Mouse (Mus musculus) neural tube, embryonic 11.5 days (tissue): ENCODE data around the gene Tlk1. TPM values are rescaled to one million over a fixed set of nuclear protein-coding genes. Genes with fewer than 3 reads are reported as not detected.
A peak's percentile ranks its signal among the peaks of the same experiment; 100 is the strongest.

ENCODE experiments used
- ATAC-seq: fragments of 200-750 bp; cut with Nextera tagmentation; 2 replicates; pipeline ENCODE4 v1.8.0; 2017; ENCODE audit warnings: moderate number of reproducible peaks, mild to moderate bottlenecking, moderate TSS enrichment, moderate library complexity; ENCODE audit not compliant: insufficient read depth, low FRiP score, low TSS enrichment
- DNase-seq: peaks from one replicate; pipeline ENCODE4 v3.0.0-alpha.2; 2015; ENCODE audit warnings: low spot score
- H3K27ac ChIP-seq: fragments of 300-500 bp; sonication (generic); 2 replicates; pipeline ENCODE4 v1.5.1; 2014; ENCODE audit warnings: low read depth, mild to moderate bottlenecking, low read length
- H3K27me3 ChIP-seq: fragments of 300-500 bp; sonication (generic); 2 replicates; pipeline ENCODE4 v1.6.1; 2014; ENCODE audit warnings: mild to moderate bottlenecking, low read length, mixed read lengths; ENCODE audit not compliant: control insufficient read depth, insufficient read depth
- H3K36me3 ChIP-seq: fragments of 300-500 bp; sonication (generic); 2 replicates; pipeline ENCODE4 v1.6.1; 2014; ENCODE audit warnings: mild to moderate bottlenecking, low read length, moderate library complexity, mixed read lengths; ENCODE audit not compliant: control insufficient read depth, insufficient read depth
- H3K4me1 ChIP-seq: fragments of 300-500 bp; sonication (generic); 2 replicates; pipeline ENCODE4 v1.6.1; 2014; ENCODE audit warnings: low read length, mixed read lengths; ENCODE audit not compliant: control insufficient read depth, insufficient read depth
- H3K4me2 ChIP-seq: fragments of 300-500 bp; sonication (generic); 2 replicates; pipeline ENCODE4 v1.6.1; 2014; ENCODE audit warnings: low read depth, mild to moderate bottlenecking, moderate library complexity
- H3K4me3 ChIP-seq: fragments of 300-500 bp; sonication (generic); 2 replicates; pipeline ENCODE4 v1.5.1; 2014; ENCODE audit warnings: low read depth, low read length
- H3K9ac ChIP-seq: fragments of 300-500 bp; sonication (generic); 2 replicates; pipeline ENCODE4 v1.6.1; 2014; ENCODE audit warnings: mild to moderate bottlenecking, low read length
- H3K9me3 ChIP-seq: fragments of 300-500 bp; sonication (generic); 2 replicates; pipeline ENCODE4 v1.6.1; 2016; ENCODE audit warnings: low read length; ENCODE audit not compliant: control insufficient read depth
- WGBS: fragments of 180-500 bp; shearing (Covaris S2); extraction: QIAGEN DNeasy Blood & Tissue Kit; methylation state at CpG from one replicate; pipeline ENCODE4 v1.1.7; 2014; 5-methylcytosine and 5-hydroxymethylcytosine counted together
- polyA plus RNA-seq: library from polyadenylated mRNA; unstranded; fragments of >200 nt; fragmentation: Nextera tagmentation; extraction: Ambion mirVana; gene quantifications from 2 replicates; pipeline ENCODE4 v1.2.1, GENCODE M21; 2014

The Tlk1 gene
- polyA plus RNA-seq, 1 experiment from 2014 or later = 39.0 TPM

GRCm38 (mm10) chr2:70838536-70839216 lies 13.1 kb upstream of the Tlk1 start:
- Histone ChIP-seq H3K27ac (0 out of 2 replicates have a peak overlapping the region, but pooled peaks have one; percentile 23), H3K27me3 (no peaks in the 10 kb centered on the region), H3K4me3 (no peak overlapping the region), H3K4me2 (peak overlapping the region; percentile 15; the same call in 1 of the 2 replicates), H3K9me3 (no peaks in the 10 kb centered on the region), H3K9ac (no peak overlapping the region), H3K4me1 (no peaks in the 10 kb centered on the region), H3K36me3 (no peaks in the 10 kb centered on the region)
- WGBS = 26% methylated on average over 12 of the region's 12 CpGs
- ATAC-seq = no peak
- peak; percentile 52 for DNase-seq

GRCm38 (mm10) chr2:70836306-70836651 lies 10.8 kb upstream of the Tlk1 start:
- Histone ChIP-seq H3K4me1 (no peaks in the 10 kb centered on the region), H3K4me3 (no peak overlapping the region), H3K27ac (no peak overlapping the region), H3K9me3 (no peaks in the 10 kb centered on the region), H3K4me2 (no peak overlapping the region), H3K9ac (no peak overlapping the region), H3K27me3 (no peaks in the 10 kb centered on the region), H3K36me3 (no peaks in the 10 kb centered on the region)
- WGBS = 74% methylated on average over 4 of the region's 4 CpGs
- no peak for DNase-seq
- no peak for ATAC-seq

GRCm38 (mm10) chr2:70835641-70836305 lies 10.2 kb upstream of the Tlk1 start:
- H3K4me3 ChIP-seq = no peak overlapping the region
- H3K9me3 ChIP-seq = no peaks in the 10 kb centered on the region
- no peak overlapping the region for H3K4me2 ChIP-seq
- no peak overlapping the region for H3K27ac ChIP-seq
- DNase-seq = no peak
- no peak overlapping the region for H3K9ac ChIP-seq
- no peaks in the 10 kb centered on the region for H3K36me3 ChIP-seq
- 82% methylated on average over 9 of the region's 9 CpGs for WGBS
- H3K4me1 ChIP-seq = no peaks in the 10 kb centered on the region
- no peaks in the 10 kb centered on the region for H3K27me3 ChIP-seq
- ATAC-seq = no peak

GRCm38 (mm10) chr2:70835209-70835608 lies 9.7 kb upstream of the Tlk1 start:
- no peak overlapping the region for H3K27ac ChIP-seq
- DNase-seq = no peak
- 87% methylated on average over 2 of the region's 2 CpGs for WGBS

GRCm38 (mm10) chr2:70833261-70833660 lies 7.7 kb upstream of the Tlk1 start:
- Histone ChIP-seq H3K4me1 (no peaks in the 10 kb centered on the region), H3K9ac (no peak overlapping the region), H3K4me2 (no peak overlapping the region), H3K36me3 (no peaks in the 10 kb centered on the region), H3K9me3 (no peaks in the 10 kb centered on the region), H3K27me3 (no peaks in the 10 kb centered on the region), H3K27ac (no peak overlapping the region), H3K4me3 (no peak overlapping the region)
- no peak for DNase-seq
- 54% methylated on average over 1 of the region's 1 CpGs for WGBS
- ATAC-seq = no peak

More at GRCm38 (mm10) chr2:70835209-70835608, 9.7 kb upstream of the Tlk1 start:
- no peak overlapping the region for H3K4me2 ChIP-seq
- no peaks in the 10 kb centered on the region for H3K36me3 ChIP-seq
- no peaks in the 10 kb centered on the region for H3K4me1 ChIP-seq
- no peak overlapping the region for H3K9ac ChIP-seq
- no peaks in the 10 kb centered on the region for H3K9me3 ChIP-seq
- ATAC-seq = no peak
- no peak overlapping the region for H3K4me3 ChIP-seq
- no peaks in the 10 kb centered on the region for H3K27me3 ChIP-seq

- Histone ChIP-seq H3K4me3 (no peak overlapping the region), H3K4me1 (no peaks in the 10 kb centered on the region), H3K4me2 (no peak overlapping the region), H3K36me3 (no peaks in the 10 kb centered on the region), H3K9me3 (no peaks in the 10 kb centered on the region), H3K27me3 (no peaks in the 10 kb centered on the region), H3K27ac (no peak overlapping the region), H3K9ac (no peak overlapping the region)
- DNase-seq (no peak), ATAC-seq (no peak)
- WGBS = 92% methylated on average over 10 of the region's 10 CpGs
Observed at GRCm38 (mm10) chr2:70831709-70832350, 6.3 kb upstream of the Tlk1 start.

GRCm38 (mm10) chr2:70830683-70831082 lies 5.2 kb upstream of the Tlk1 start:
- ATAC-seq (no peak), DNase-seq (no peak)
- Histone ChIP-seq H3K9me3 (no peaks in the 10 kb centered on the region), H3K36me3 (no peaks in the 10 kb centered on the region), H3K4me1 (no peaks in the 10 kb centered on the region), H3K4me3 (no peak overlapping the region), H3K9ac (no peak overlapping the region), H3K27ac (no peak overlapping the region), H3K27me3 (no peaks in the 10 kb centered on the region), H3K4me2 (no peak overlapping the region)
- WGBS = 70% methylated on average over 2 of the region's 2 CpGs

GRCm38 (mm10) chr2:70829946-70830610 lies 4.5 kb upstream of the Tlk1 start:
- H3K9ac ChIP-seq = no peak overlapping the region
- H3K27me3 ChIP-seq = no peaks in the 10 kb centered on the region
- ATAC-seq (no peak), DNase-seq (no peak)
- no peak overlapping the region for H3K4me2 ChIP-seq
- WGBS = 85% methylated on average over 5 of the region's 5 CpGs
- no peak overlapping the region for H3K4me3 ChIP-seq
- no peaks in the 10 kb centered on the region for H3K36me3 ChIP-seq
- no peaks in the 10 kb centered on the region for H3K9me3 ChIP-seq
- no peaks in the 10 kb centered on the region for H3K4me1 ChIP-seq
- no peak overlapping the region for H3K27ac ChIP-seq
